Comparison of ENCODE assay signal across 9 mouse cellular contexts in the genomic region with DNA sequence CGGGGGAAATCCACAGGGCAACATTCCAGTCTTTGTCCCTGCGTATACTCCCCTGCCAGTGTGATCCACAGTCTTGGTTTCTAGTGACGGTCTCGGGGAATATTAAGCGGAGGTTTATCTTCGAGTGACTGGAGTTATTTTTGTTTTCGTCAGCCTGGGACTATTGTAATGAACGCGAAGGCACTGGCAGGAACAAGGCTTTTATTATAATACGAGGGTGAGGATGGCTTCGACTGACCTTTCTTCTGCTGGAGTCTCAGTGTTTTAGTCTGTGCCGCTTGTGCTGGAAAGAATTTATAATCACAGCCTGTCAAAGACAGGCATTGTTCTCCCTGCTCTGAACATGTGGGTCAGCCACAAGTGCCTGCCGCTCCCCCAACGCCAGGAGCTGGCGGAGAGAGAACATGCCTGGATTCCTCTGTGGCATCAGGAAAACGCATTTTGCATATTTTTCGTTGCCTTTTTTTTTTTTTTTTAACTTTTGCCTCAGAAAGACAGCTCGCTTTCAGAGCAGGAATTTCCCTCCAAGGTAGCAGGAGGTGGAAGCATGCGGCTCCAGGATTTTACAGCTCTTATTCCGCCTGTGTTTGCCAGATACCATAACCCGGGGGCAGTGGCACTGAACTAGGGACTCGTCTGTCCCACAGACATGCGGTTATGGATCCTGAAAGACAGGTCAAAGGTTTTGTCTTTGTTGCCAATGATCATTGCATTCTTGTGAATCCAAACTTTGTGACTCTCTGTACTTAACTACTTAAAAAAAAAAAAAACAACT.
DNase-seq lines count a peak whose midpoint lies in the region; ATAC-seq and TF ChIP-seq lines count a peak whose summit lies in the region.
"Had no signal": no experiment of that assay in that cellular context is flagged by ENCODE, and none has a peak within 500 bp of the region (broad histone marks: within the 10 kb centered on the region; RNA-seq: fewer than 3 reads in every experiment).

No protein-coding gene starts in this region.

- 0 out of 2 replicates have a peak overlapping the region, but pooled peaks have one; percentile 10 for H3K4me3 ChIP-seq in embryonic fibroblast, embryonic 13.5 days (ENCODE audit: insufficient read depth, low read length)
- peak overlapping the region; percentile 21 for H3K4me3 ChIP-seq in hindbrain, embryonic 12.5 days
- peak overlapping the region; percentile 7; the same call in 1 of the 2 replicates for H3K4me3 ChIP-seq in midbrain, embryonic 11.5 days (ENCODE audit: low read depth, low read length)
- H3K4me3 ChIP-seq: erythroblast, embryonic 14.5 days had no signal

- no peaks in the 10 kb centered on the region for H3K27me3 ChIP-seq in hindbrain, embryonic 12.5 days
- no peaks in the 10 kb centered on the region for H3K27me3 ChIP-seq in midbrain, embryonic 11.5 days (ENCODE audit: control insufficient read depth, insufficient read depth, low read length)

- no peaks in the 10 kb centered on the region for H3K36me3 ChIP-seq in hindbrain, embryonic 12.5 days
- H3K36me3 ChIP-seq in midbrain, embryonic 11.5 days (ENCODE audit: control insufficient read depth, insufficient read depth, low read length) = no peaks in the 10 kb centered on the region

- peak; percentile 56; the same call in 1 of the 2 replicates for ATAC-seq in cerebellum, adult (ENCODE audit: insufficient number of reproducible peaks, low FRiP score, low TSS enrichment)
- peak; percentile 89 for ATAC-seq in hindbrain, embryonic 12.5 days (ENCODE audit: low FRiP score)
- ATAC-seq in midbrain, embryonic 11.5 days (ENCODE audit: low FRiP score) = peak; percentile 91
- ATAC-seq in CD4-positive, CD25-positive, alpha-beta regulatory T cell, adult 4 months = no peak

- peak overlapping the region; percentile 50 for H3K4me2 ChIP-seq in hindbrain, embryonic 12.5 days (replicated peaks)
- H3K4me2 ChIP-seq in midbrain, embryonic 11.5 days = peak overlapping the region; percentile 39

- no peak for DNase-seq in cerebellum, adult 11-12 months
- DNase-seq in layer of hippocampus, adult 9-10 months (ENCODE audit: low spot score) = peak; percentile 35
- DNase-seq in midbrain, embryonic 11.5 days (ENCODE audit: low spot score, missing footprints) = peak; percentile 95
- peak; percentile 48 for DNase-seq in testis, postnatal 10 days (ENCODE audit: low spot score)

- peaks cover 12% of the 10 kb centered on the region for H3K4me1 ChIP-seq in embryonic fibroblast, embryonic 13.5 days (ENCODE audit: control insufficient read depth, insufficient read depth, low read length)
- peaks cover 39% of the 10 kb centered on the region for H3K4me1 ChIP-seq in hindbrain, embryonic 12.5 days
- H3K4me1 ChIP-seq in midbrain, embryonic 11.5 days (ENCODE audit: control insufficient read depth, insufficient read depth, low read length) = peaks cover 21% of the 10 kb centered on the region

- TF ChIP-seq CTCF in embryonic fibroblast, embryonic 13.5 days (IDR thresholded peaks at IDR 0.05; ENCODE audit: borderline replicate concordance, insufficient read depth, low read length) = no peak

- 0 out of 2 replicates have a peak overlapping the region, but pooled peaks have one; percentile 39 for H3K9ac ChIP-seq in hindbrain, embryonic 12.5 days
- peak overlapping the region; percentile 34; the same call in 1 of the 2 replicates for H3K9ac ChIP-seq in midbrain, embryonic 11.5 days (ENCODE audit: low read length)

- 4% methylated on average over 23 of the region's 23 CpGs for WGBS in hindbrain, embryonic 12.5 days
- 14% methylated on average over 23 of the region's 23 CpGs for WGBS in midbrain, embryonic 11.5 days

- peak overlapping the region; percentile 48 for H3K27ac ChIP-seq in embryonic fibroblast, embryonic 13.5 days (ENCODE audit: insufficient read depth, low read length)
- H3K27ac ChIP-seq in hindbrain, embryonic 12.5 days = peak overlapping the region; percentile 82
- peak overlapping the region; percentile 68 for H3K27ac ChIP-seq in midbrain, embryonic 11.5 days (ENCODE audit: low read depth, low read length)

- H3K9me3 ChIP-seq in hindbrain, embryonic 12.5 days (replicated peaks) = no peaks in the 10 kb centered on the region
- no peaks in the 10 kb centered on the region for H3K9me3 ChIP-seq in midbrain, embryonic 11.5 days (ENCODE audit: control insufficient read depth, low read length)

- no peak for TF ChIP-seq POLR2A in embryonic fibroblast, embryonic 13.5 days (IDR thresholded peaks at IDR 0.05; ENCODE audit: low read depth, low read length)
